Mouse (Mus musculus) liver, embryonic 11.5 days (tissue): Measurements from ENCODE around the gene Trmu. TPM values are rescaled to one million over a fixed set of nuclear protein-coding genes. Genes with fewer than 3 reads are reported as not detected.
A peak's percentile ranks its signal among the peaks of the same experiment; 100 is the strongest.
"Not testable (repeated sequence)": the region's sequence is repeated elsewhere in the genome, so short reads cannot be mapped to it uniquely, and the experiment has no call there.

Source experiments
- ATAC-seq: fragments of 200-750 bp; cut with Nextera tagmentation; replicated peaks from 2 replicates; pipeline ENCODE4 v1.8.0; 2017; ENCODE audit warnings: moderate number of reproducible peaks, mild to moderate bottlenecking, moderate TSS enrichment, moderate library complexity; ENCODE audit not compliant: low FRiP score
- DNase-seq: peaks from one replicate; pipeline ENCODE4 v3.0.0-alpha.2; 2017; ENCODE audit warnings: low spot score
- H3K27ac ChIP-seq: fragments of 300-500 bp; sonication (generic); 2 replicates; pipeline ENCODE4 v1.5.1; 2014; ENCODE audit warnings: mild to moderate bottlenecking, low read depth, low read length, control low read depth
- H3K27me3 ChIP-seq: fragments of 300-500 bp; sonication (generic); replicated peaks from 2 replicates; pipeline ENCODE4 v1.6.1; 2014; ENCODE audit warnings: low read length, mixed read lengths; ENCODE audit not compliant: control insufficient read depth, insufficient read depth
- H3K36me3 ChIP-seq: fragments of 300-500 bp; sonication (generic); 2 replicates; pipeline ENCODE4 v1.6.1; 2014; ENCODE audit warnings: mild to moderate bottlenecking, low read length, moderate library complexity, mixed read lengths; ENCODE audit not compliant: control insufficient read depth, insufficient read depth
- H3K4me1 ChIP-seq: fragments of 300-500 bp; sonication (generic); replicated peaks from 2 replicates; pipeline ENCODE4 v1.6.1; 2014; ENCODE audit warnings: low read length, mixed read lengths; ENCODE audit not compliant: control insufficient read depth, insufficient read depth
- H3K4me2 ChIP-seq: fragments of 300-500 bp; sonication (generic); 2 replicates; pipeline ENCODE4 v1.6.1; 2014; ENCODE audit warnings: mild to moderate bottlenecking, control low read depth, moderate library complexity
- H3K4me3 ChIP-seq: fragments of 300-500 bp; sonication (generic); 2 replicates; pipeline ENCODE4 v1.5.1; 2014; ENCODE audit warnings: low read depth, low read length, control low read depth
- H3K9ac ChIP-seq: fragments of 300-500 bp; sonication (generic); 2 replicates; pipeline ENCODE4 v1.6.1; 2014; ENCODE audit warnings: low read depth, low read length, control low read depth
- H3K9me3 ChIP-seq: fragments of 300-500 bp; sonication (generic); 2 replicates; pipeline ENCODE4 v1.6.1; 2016; ENCODE audit warnings: low read length, inconsistent platforms, mixed read lengths; ENCODE audit not compliant: control insufficient read depth
- WGBS: fragments of 180-500 bp; shearing (Covaris S2); extraction: QIAGEN DNeasy Blood & Tissue Kit; methylation state at CpG from one replicate; pipeline ENCODE4 v1.1.7; 2014; 5-methylcytosine and 5-hydroxymethylcytosine counted together
- polyA plus RNA-seq: library from polyadenylated mRNA; unstranded; fragments of >200 nt; fragmentation: Nextera tagmentation; extraction: Ambion mirVana; gene quantifications from 2 replicates; pipeline ENCODE4 v1.2.1, GENCODE M21; 2014

The Trmu gene
- polyA plus RNA-seq, 1 experiment from 2014 or later, result 34.0 TPM

DNA sequence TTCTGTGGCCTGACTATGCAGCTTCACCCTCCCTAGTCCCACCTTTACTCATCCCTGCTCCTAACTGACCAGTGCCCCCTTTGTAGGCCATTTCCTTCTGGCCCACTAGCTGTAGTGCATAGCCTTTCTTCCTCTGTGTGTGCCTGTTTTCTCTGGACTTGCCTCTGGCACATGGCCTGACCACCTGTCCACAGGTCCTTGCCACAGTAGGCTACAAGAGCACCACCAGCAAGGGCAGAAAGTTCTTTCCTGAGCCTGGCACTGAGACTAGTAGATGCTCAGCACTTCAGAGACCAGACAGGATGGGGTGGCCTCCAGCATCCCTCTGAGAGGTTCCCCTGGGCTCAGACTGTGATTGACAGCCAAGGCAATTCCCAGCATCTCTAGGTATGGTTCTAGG lies 34.0 kb upstream of the Trmu start:
- no peak overlapping the region for H3K27ac ChIP-seq
- H3K4me2 ChIP-seq, result no peak overlapping the region
- no peak for DNase-seq
- no peak overlapping the region for H3K4me3 ChIP-seq
- H3K4me1 ChIP-seq, result no peaks in the 10 kb centered on the region; the same call in 1 of the 2 replicates
- H3K36me3 ChIP-seq, result no peaks in the 10 kb centered on the region
- H3K9me3 ChIP-seq, result no peaks in the 10 kb centered on the region
- H3K27me3 ChIP-seq, result no peaks in the 10 kb centered on the region
- ATAC-seq, result no peak
- no peak overlapping the region for H3K9ac ChIP-seq

DNA sequence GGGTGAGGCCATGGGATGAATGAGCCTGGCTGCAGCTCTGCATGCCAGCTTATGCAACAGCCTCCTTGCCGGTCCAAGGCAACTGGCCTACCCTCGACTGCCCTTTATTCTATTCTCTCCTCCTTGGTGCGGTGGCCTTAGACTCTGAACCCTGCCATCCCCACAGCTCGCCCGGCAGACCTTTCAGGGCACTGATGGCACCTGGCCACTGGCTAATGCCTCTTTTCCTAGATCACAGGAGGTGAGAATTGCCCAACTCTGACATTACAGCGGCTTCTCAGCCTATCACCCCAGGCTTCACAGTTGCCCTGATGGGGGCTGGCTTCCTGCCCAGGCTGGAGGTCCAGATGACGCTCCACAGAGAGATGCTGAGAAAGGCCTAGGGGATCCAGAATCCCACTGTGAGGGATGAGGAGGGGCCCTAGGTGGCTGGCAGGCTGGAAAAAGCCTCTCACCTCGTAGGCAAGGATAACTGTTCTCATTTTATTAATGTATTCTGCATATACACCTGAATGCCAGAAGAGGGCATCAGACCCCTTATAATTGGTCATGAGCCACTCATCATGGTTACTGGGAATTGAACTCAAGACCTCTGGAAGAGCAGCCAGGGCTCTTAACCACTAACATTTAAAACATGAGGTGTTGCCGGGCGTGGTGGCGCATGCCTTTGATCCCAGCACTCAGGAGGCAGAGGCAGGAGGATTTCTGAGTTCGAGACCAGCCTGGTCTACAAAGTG lies 27.3 kb upstream of the Trmu start:
- 74% methylated on average over 12 of the region's 12 CpGs for WGBS
- Histone ChIP-seq H3K4me3 (no peak overlapping the region), H3K27ac (no peak overlapping the region), H3K9me3 (no peaks in the 10 kb centered on the region), H3K36me3 (no peaks in the 10 kb centered on the region), H3K9ac (no peak overlapping the region), H3K27me3 (no peaks in the 10 kb centered on the region), H3K4me1 (no peaks in the 10 kb centered on the region), H3K4me2 (no peak overlapping the region)
- ATAC-seq, result no peak
- DNase-seq, result no peak

DNA sequence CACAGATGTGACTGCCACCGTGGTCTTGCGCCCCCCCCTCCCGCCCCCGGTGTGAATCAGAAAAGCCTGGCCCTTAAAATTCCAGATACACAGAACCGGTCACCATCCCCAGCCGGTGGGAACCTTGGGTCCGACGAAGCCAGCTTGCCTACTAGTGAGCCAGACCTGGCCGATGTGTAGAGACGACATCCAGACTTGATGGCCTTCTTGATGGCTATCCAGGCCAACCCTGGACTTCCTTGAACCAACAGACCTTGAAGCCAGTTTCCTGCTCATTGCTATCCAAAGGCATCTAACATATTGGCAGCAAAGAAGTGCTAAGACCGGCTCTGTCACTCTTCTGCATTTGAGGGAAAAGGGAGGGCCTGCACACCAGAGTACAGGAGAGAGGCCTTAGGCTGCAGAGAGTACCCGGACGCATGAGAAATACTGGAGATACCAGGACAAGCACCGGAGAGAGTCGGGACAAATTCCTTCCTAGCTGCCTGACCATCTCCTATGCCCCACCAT lies 20.1 kb upstream of the Trmu start:
- 14% methylated on average over 15 of the region's 15 CpGs for WGBS
- Histone ChIP-seq H3K4me3 (peak overlapping the region; percentile 83), H3K4me2 (peak overlapping the region; percentile 71), H3K4me1 (peaks cover 9% of the 10 kb centered on the region; the same call in 1 of the 2 replicates), H3K9ac (peak overlapping the region; percentile 88), H3K27me3 (no peaks in the 10 kb centered on the region), H3K36me3 (peaks cover 19% of the 10 kb centered on the region), H3K9me3 (no peaks in the 10 kb centered on the region), H3K27ac (no peak overlapping the region; the same call in 1 of the 2 replicates)
- ATAC-seq, result no peak
- DNase-seq, result peak; percentile 43

GRCm38 (mm10) chr15:85859490-85860031 lies 19.6 kb upstream of the Trmu start, which contains the start of gene Gtse1:
Gene Gtse1 (plus strand): TSS chr15:85859745.
- Histone ChIP-seq H3K4me1 (peaks cover 9% of the 10 kb centered on the region; the same call in 1 of the 2 replicates), H3K36me3 (peaks cover 25% of the 10 kb centered on the region), H3K9me3 (no peaks in the 10 kb centered on the region), H3K4me3 (peak within 1 kb of the TSS; percentile 83), H3K27me3 (no peaks in the 10 kb centered on the region), H3K27ac (peak within 1 kb of the TSS; percentile 60; the same call in 1 of the 2 replicates), H3K9ac (peak within 1 kb of the TSS; percentile 88), H3K4me2 (peak within 1 kb of the TSS; percentile 73)
- DNase-seq (peak; percentile 86), ATAC-seq (peak; percentile 99)
- WGBS, result under 1% methylated on average over 42 of the region's 42 CpGs

- not testable (repeated sequence) for H3K4me3 ChIP-seq, ATAC-seq, H3K4me2 ChIP-seq, H3K27me3 ChIP-seq, H3K9ac ChIP-seq, H3K27ac ChIP-seq, H3K9me3 ChIP-seq, DNase-seq, H3K4me1 ChIP-seq
- H3K36me3 ChIP-seq, result peaks cover 72% of the 10 kb centered on the region
- 92% methylated on average over 7 of the region's 7 CpGs for WGBS
Measured at GRCm38 (mm10) chr15:85865913-85866312, 13.2 kb upstream of the Trmu start.

GRCm38 (mm10) chr15:85867696-85868095 lies 11.4 kb upstream of the Trmu start:
- H3K4me1 ChIP-seq, result no peaks in the 10 kb centered on the region
- H3K4me3 ChIP-seq, result no peak overlapping the region
- no peaks in the 10 kb centered on the region for H3K27me3 ChIP-seq
- peaks cover 77% of the 10 kb centered on the region for H3K36me3 ChIP-seq
- H3K27ac ChIP-seq, result no peak overlapping the region
- ATAC-seq (peak; percentile 57), DNase-seq (peak; percentile 52)
- H3K9me3 ChIP-seq, result no peaks in the 10 kb centered on the region
- WGBS, result 55% methylated on average over 6 of the region's 6 CpGs
- no peak overlapping the region for H3K4me2 ChIP-seq
- no peak overlapping the region for H3K9ac ChIP-seq

DNA sequence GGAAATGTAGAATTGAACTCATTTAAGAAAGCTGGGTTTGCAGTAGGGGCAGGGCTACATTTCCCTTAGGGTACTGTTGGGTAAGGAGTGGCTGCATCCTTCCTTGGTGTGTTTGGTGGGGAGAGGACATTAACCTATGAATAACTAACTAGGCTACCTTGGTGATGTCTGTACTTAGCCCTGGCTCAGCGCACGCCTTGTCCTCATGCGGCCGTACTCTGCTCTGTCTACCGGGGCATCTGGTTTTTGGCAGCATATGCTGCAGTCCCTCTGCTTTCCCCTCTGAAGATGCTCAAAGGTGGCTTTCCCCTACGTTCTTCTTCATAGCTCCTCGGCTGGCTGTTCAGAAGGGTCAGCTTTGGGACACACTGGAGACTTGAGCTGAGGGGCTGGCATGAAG lies 1.8 kb upstream of the Trmu start:
- Histone ChIP-seq H3K4me3 (no peak overlapping the region), H3K9ac (no peak overlapping the region), H3K9me3 (no peaks in the 10 kb centered on the region), H3K27ac (no peak overlapping the region), H3K27me3 (no peaks in the 10 kb centered on the region), H3K36me3 (peaks cover 29% of the 10 kb centered on the region), H3K4me1 (peaks cover 9% of the 10 kb centered on the region), H3K4me2 (no peak overlapping the region)
- ATAC-seq, result no peak
- WGBS, result 87% methylated on average over 7 of the region's 7 CpGs
- DNase-seq, result no peak

- WGBS, result 1% methylated on average over 18 of the region's 18 CpGs
- ATAC-seq, result peak; percentile 49
- peaks cover 24% of the 10 kb centered on the region for H3K36me3 ChIP-seq
Measured at GRCm38 (mm10) chr15:85879498-85879895, 385 bp downstream of the Trmu start.

More at GRCm38 (mm10) chr15:85879498-85879895, 385 bp downstream of the Trmu start:
- peak overlapping the region; percentile 92 for H3K4me2 ChIP-seq
- H3K27me3 ChIP-seq, result no peaks in the 10 kb centered on the region
- no peak for DNase-seq
- H3K9me3 ChIP-seq, result no peaks in the 10 kb centered on the region
- peak overlapping the region; percentile 73; the same call in 1 of the 2 replicates for H3K27ac ChIP-seq
- peak overlapping the region; percentile 86 for H3K4me3 ChIP-seq
- peak overlapping the region; percentile 91 for H3K9ac ChIP-seq
- peaks cover 9% of the 10 kb centered on the region for H3K4me1 ChIP-seq
